Mouse (Mus musculus) layer of hippocampus, postnatal 14 days (tissue): ENCODE results near the gene Izumo4. TPM values are rescaled to one million over a fixed set of nuclear protein-coding genes. Genes with fewer than 3 reads are reported as not detected.

ENCODE experiments used
- DNase-seq, 2 experiments: peaks; one replicate each; pipeline ENCODE4 v3.0.0; 2021 to 2022; ENCODE audit warnings: low spot score in 2 of 2, mixed read lengths in 1 of 2
- total RNA-seq, 2 experiments: library from RNA; stranded (reverse); gene quantifications; 2 replicates each; pipeline ENCODE4 v1.2.3; 2021

Izumo4 gene
- total RNA-seq, 2 experiments from 2014 or later = 44.8 to 54.7 TPM

GRCm38 (mm10) chr10:80669018-80669417 is 33.0 kb upstream of the Izumo4 start:
- no peak for DNase-seq

GRCm38 (mm10) chr10:80669737-80670485 is 32.1 kb upstream of the Izumo4 start:
- DNase-seq = no peak

GRCm38 (mm10) chr10:80670531-80670930 is 31.5 kb upstream of the Izumo4 start:
- no peak for DNase-seq

GRCm38 (mm10) chr10:80671251-80671650 is 30.7 kb upstream of the Izumo4 start:
- no peak for DNase-seq

- no peak for DNase-seq
Measured at GRCm38 (mm10) chr10:80671936-80672690, 29.9 kb upstream of the Izumo4 start.

GRCm38 (mm10) chr10:80673690-80674089 is 28.3 kb upstream of the Izumo4 start:
- no peak for DNase-seq

GRCm38 (mm10) chr10:80674161-80674711 is 27.7 kb upstream of the Izumo4 start:
- DNase-seq = no peak

GRCm38 (mm10) chr10:80674851-80675404 is 27.1 kb upstream of the Izumo4 start:
- no peak for DNase-seq

- peak in 1 of 2 experiments; percentile 25 for DNase-seq
Measured at GRCm38 (mm10) chr10:80675405-80676197, 26.4 kb upstream of the Izumo4 start.

GRCm38 (mm10) chr10:80676198-80676928 is 25.6 kb upstream of the Izumo4 start:
- peak; percentile 98 to 99 for DNase-seq

- no peak for DNase-seq
Measured at GRCm38 (mm10) chr10:80677128-80677875, 24.7 kb upstream of the Izumo4 start.

GRCm38 (mm10) chr10:80677942-80678436 is 24.0 kb upstream of the Izumo4 start, which contains the start of gene Mknk2:
TSS of gene Mknk2 (minus strand) at chr10:80678112.
- DNase-seq = peak; percentile 67 to 87

- no peak for DNase-seq
Measured at GRCm38 (mm10) chr10:80678601-80679377, 23.2 kb upstream of the Izumo4 start.

- DNase-seq = no peak
Measured at GRCm38 (mm10) chr10:80679556-80680259, 22.3 kb upstream of the Izumo4 start.

- no peak for DNase-seq
Measured at GRCm38 (mm10) chr10:80680260-80680696, 21.7 kb upstream of the Izumo4 start.

GRCm38 (mm10) chr10:80682003-80682402 is 20.0 kb upstream of the Izumo4 start:
- no peak for DNase-seq

GRCm38 (mm10) chr10:80683647-80684046 is 18.3 kb upstream of the Izumo4 start:
- no peak for DNase-seq

GRCm38 (mm10) chr10:80684214-80684613 is 17.8 kb upstream of the Izumo4 start:
- no peak for DNase-seq
